Mouse (Mus musculus) embryonic facial prominence, embryonic 10.5 days (tissue): ENCODE data around the gene Gapt. TPM values are rescaled to one million over a fixed set of nuclear protein-coding genes. Genes with fewer than 3 reads are reported as not detected.

Experiments used
- DNase-seq: peaks from one replicate; pipeline ENCODE4 v3.0.0-alpha.2; 2017; ENCODE audit warnings: low spot score
- H3K27ac ChIP-seq: fragments of 300-500 bp; sonication (generic); replicated peaks from 2 replicates; pipeline ENCODE4 v1.5.1; 2016; ENCODE audit warnings: mild to moderate bottlenecking
- H3K27me3 ChIP-seq: fragments of 300-500 bp; sonication (generic); replicated peaks from 2 replicates; pipeline ENCODE4 v1.6.1; 2016; ENCODE audit warnings: low read depth, mild to moderate bottlenecking; ENCODE audit not compliant: poor library complexity, severe bottlenecking
- H3K36me3 ChIP-seq: fragments of 300-500 bp; sonication (generic); replicated peaks from 2 replicates; pipeline ENCODE4 v1.6.1; 2016; ENCODE audit warnings: mild to moderate bottlenecking, moderate library complexity
- H3K4me1 ChIP-seq: fragments of 300-500 bp; sonication (generic); 2 replicates; pipeline ENCODE4 v1.6.1; 2016
- H3K4me3 ChIP-seq: fragments of 300-500 bp; sonication (generic); 2 replicates; pipeline ENCODE4 v1.5.1; 2016; ENCODE audit warnings: mild to moderate bottlenecking, moderate library complexity
- H3K9me3 ChIP-seq: fragments of 300-500 bp; sonication (generic); 2 replicates; pipeline ENCODE4 v1.6.1; 2016; ENCODE audit warnings: mild to moderate bottlenecking
- WGBS: fragments of 180-500 bp; shearing (Covaris S2); methylation state at CpG from one replicate; pipeline ENCODE4 v1.1.7; 2016; 5-methylcytosine and 5-hydroxymethylcytosine counted together
- polyA plus RNA-seq: library from polyadenylated mRNA; unstranded; fragments of >200 nt; fragmentation: Nextera tagmentation; extraction: Ambion mirVana; gene quantifications from 2 replicates; pipeline ENCODE4 v1.2.1, GENCODE M21; 2016

Gapt gene
- polyA plus RNA-seq, 1 experiment from 2014 or later, result 0.27 TPM

DNA sequence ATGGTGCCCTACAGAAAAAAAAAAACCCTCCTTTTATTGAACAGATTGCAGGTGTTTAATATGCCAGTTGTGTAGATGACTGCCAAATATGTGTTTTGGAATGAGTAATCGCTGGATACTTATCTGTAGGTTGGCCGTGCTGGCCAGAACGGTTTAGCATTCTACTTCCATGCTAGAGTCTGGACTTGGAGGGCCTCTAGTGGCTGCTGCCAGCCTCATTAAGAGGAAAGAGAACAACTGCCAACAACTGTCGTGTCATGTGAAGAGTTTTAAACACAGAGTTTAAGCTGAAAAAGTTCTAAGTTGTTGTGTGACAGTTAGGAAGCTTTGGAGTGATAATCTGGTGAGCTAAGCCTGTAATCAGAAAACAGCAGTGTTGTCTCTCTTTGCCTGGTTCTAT, 38.3 kb downstream of the Gapt start:
- Histone ChIP-seq H3K9me3 (no peaks in the 10 kb centered on the region), H3K27me3 (no peaks in the 10 kb centered on the region), H3K36me3 (no peaks in the 10 kb centered on the region), H3K4me3 (no peak overlapping the region), H3K4me1 (no peaks in the 10 kb centered on the region), H3K27ac (no peak overlapping the region)
- WGBS, result 77% methylated on average over 4 of the region's 4 CpGs
- no peak for DNase-seq

DNA sequence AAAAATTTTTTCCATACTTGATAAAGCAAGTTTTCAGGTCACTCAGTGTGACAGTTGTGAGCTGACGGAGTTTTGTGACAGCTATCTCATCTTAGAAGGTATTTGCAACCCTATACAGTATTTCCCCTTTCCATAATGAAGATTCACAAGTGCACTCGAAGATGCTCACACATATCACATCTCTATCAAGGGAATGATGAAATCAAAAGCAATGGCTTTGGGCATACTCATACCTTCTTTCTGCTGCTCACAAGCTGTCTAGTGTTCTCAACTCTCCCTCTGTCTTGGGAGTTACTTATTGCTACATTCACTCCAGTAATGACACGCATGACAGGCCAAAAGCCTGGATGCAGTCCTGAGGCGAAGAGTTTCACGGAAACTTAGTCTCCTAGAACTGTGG, 49.8 kb downstream of the Gapt start:
- 87% methylated on average over 5 of the region's 5 CpGs for WGBS
- no peak for DNase-seq
- no peaks in the 10 kb centered on the region for H3K4me1 ChIP-seq
- no peaks in the 10 kb centered on the region for H3K9me3 ChIP-seq
- no peaks in the 10 kb centered on the region for H3K27me3 ChIP-seq
- no peak overlapping the region for H3K27ac ChIP-seq
- H3K4me3 ChIP-seq, result no peak overlapping the region
- H3K36me3 ChIP-seq, result no peaks in the 10 kb centered on the region

Other genes with a start within 250 kb of the Gapt start
- gene Rab3c, start 76.2 kb downstream of the Gapt start, polyA plus RNA-seq, result 2.9 TPM in 2 replicates
- gene Plk2, start 37.8 kb upstream of the Gapt start, polyA plus RNA-seq, result 64.8 and 87.8 TPM in 2 replicates